9 mouse cellular contexts compared by ENCODE assay signal in genomic region chr4:46630390-46630789, GRCm38 (mm10). TPM values are rescaled to one million over a fixed set of nuclear protein-coding genes. Genes with fewer than 3 reads are reported as not detected.
A peak's percentile ranks its signal among the peaks of the same experiment; 100 is the strongest.
DNase-seq lines count a peak whose midpoint lies in the region; ATAC-seq lines count a peak whose summit lies in the region.
"Had no signal": no experiment of that assay in that cellular context is flagged by ENCODE, and none has a peak within 500 bp of the region (broad histone marks: within the 10 kb centered on the region; RNA-seq: fewer than 3 reads in every experiment).

No protein-coding gene starts in this region.

- H3K27me3 ChIP-seq in kidney, embryonic 16.5 days (ENCODE audit: insufficient read depth, low read length) = no peaks in the 10 kb centered on the region

- 0 out of 2 replicates have a peak, but pooled peaks have one; percentile 18 for ATAC-seq in kidney, embryonic 16.5 days (ENCODE audit: low FRiP score, low TSS enrichment)
- ATAC-seq in megakaryocyte, adult 5-6 weeks (ENCODE audit: poor library complexity, severe bottlenecking) = peak; percentile 95

- H3K9ac ChIP-seq in kidney, embryonic 16.5 days (replicated peaks; ENCODE audit: low read length) = no peak overlapping the region

- WGBS in kidney, embryonic 16.5 days = 53% methylated on average over 9 of the region's 9 CpGs

- no peaks in the 10 kb centered on the region for H3K9me3 ChIP-seq in kidney, embryonic 16.5 days (ENCODE audit: low read length)

- no peaks in the 10 kb centered on the region for H3K36me3 ChIP-seq in kidney, embryonic 16.5 days (ENCODE audit: insufficient read depth, low read length)

- H3K4me2 ChIP-seq in kidney, embryonic 16.5 days (replicated peaks; ENCODE audit: low read depth, low read length) = no peak overlapping the region

- H3K27ac ChIP-seq in kidney, embryonic 16.5 days (ENCODE audit: low read length) = no peak overlapping the region

- no peak overlapping the region for H3K4me3 ChIP-seq in kidney, embryonic 16.5 days (ENCODE audit: low read length)

- DNase-seq in kidney, adult 8-10 months = peak; percentile 25 to 30
- no peak for DNase-seq in kidney, postnatal 14 days
- peak; percentile 38 for DNase-seq in MEL-GATA-1-ER (ENCODE audit: extremely low read depth, low read depth)
- no peak for DNase-seq in frontal cortex, adult 2 months (ENCODE audit: extremely low spot score in 1 of 2, low spot score in 1 of 2)
- no peak for DNase-seq in gastrocnemius, postnatal 4 days (ENCODE audit: low spot score in 2 of 2)
- DNase-seq in cerebellum, postnatal 25 days = no peak
- DNase-seq: right cerebral cortex, postnatal 14 days had no signal

- H3K4me1 ChIP-seq in kidney, embryonic 16.5 days (ENCODE audit: insufficient read depth, low read length) = peaks cover 21% of the 10 kb centered on the region

RNA-seq across cellular contexts. Expression of gene Tbc1d2, which starts 19.6 kb away (rescaled TPM):
- 3.4 and 3.7 TPM in 2 replicates for polyA plus RNA-seq in kidney, embryonic 16.5 days (2015; fragmentation: Nextera tagmentation; extraction: Ambion mirVana)
- 8.9 and 10.4 TPM in 2 replicates for total RNA-seq in megakaryocyte, adult 5-6 weeks (2015)
- 8.5 and 11.6 TPM in 2 replicates for total RNA-seq in megakaryocyte, adult 5-6 weeks (2017)
- polyA plus RNA-seq in frontal cortex, adult 2 months (2012; rRNA removed) = 3.0 and 4.2 TPM in 2 replicates
- 1 to 10 TPM; 1.6 to 1.8 TPM for total RNA-seq in gastrocnemius, postnatal 4 days (2021)

RNA-seq across cellular contexts. Expression of gene Coro2a, which starts 28.4 kb away (rescaled TPM):
- polyA plus RNA-seq in kidney, embryonic 16.5 days (2015; fragmentation: Nextera tagmentation; extraction: Ambion mirVana) = 5.9 and 6.4 TPM in 2 replicates
- 54.8 and 55.6 TPM in 2 replicates for total RNA-seq in megakaryocyte, adult 5-6 weeks (2015)
- total RNA-seq in megakaryocyte, adult 5-6 weeks (2017) = 31.4 and 31.9 TPM in 2 replicates
- 13.3 and 15.2 TPM in 2 replicates for polyA plus RNA-seq in frontal cortex, adult 2 months (2012; rRNA removed)
- under 1 TPM; 0.80 to 0.81 TPM for total RNA-seq in gastrocnemius, postnatal 4 days (2021)

Comparison
In these comparisons a context has a peak if more than half of its experiments do, and no peak if none do; other contexts are left out.
1. DNase-seq: peak in kidney, adult 8-10 months (2 of 2) and MEL-GATA-1-ER (single experiment); none in kidney, postnatal 14 days (single experiment), frontal cortex, adult 2 months (0 of 2), gastrocnemius, postnatal 4 days (0 of 2) and cerebellum, postnatal 25 days (0 of 2).
2. RNA of gene Coro2a, which starts 28.4 kb away (total RNA-seq): 31.4 to 55.6 TPM in megakaryocyte, adult 5-6 weeks; 0.80 to 0.81 TPM in gastrocnemius, postnatal 4 days; every median in the first group is over 10 times any median in the second.